Mouse (Mus musculus): ENCODE data around the gene Ciart. TPM values are rescaled to one million over a fixed set of nuclear protein-coding genes. Genes with fewer than 3 reads are reported as not detected.
A peak's percentile ranks its signal among the peaks of the same experiment; 100 is the strongest.
"Not testable (repeated sequence)": the region's sequence is repeated elsewhere in the genome, so short reads cannot be mapped to it uniquely, and the experiment has no call there.

The Ciart gene
- polyA plus RNA-seq, 1 experiment, result 7.6 TPM

GRCm38 (mm10) chr3:95903753-95904502 lies 21.9 kb upstream of the Ciart start:
- H3K4me3 ChIP-seq (ENCODE audit: low read depth, low read length), result peak overlapping the region; percentile 6; the same call in 1 of the 2 replicates
- H3K27ac ChIP-seq (ENCODE audit: insufficient read depth, low read length), result no peak overlapping the region
- no peaks in the 10 kb centered on the region for H3K36me3 ChIP-seq (ENCODE audit: control insufficient read depth, insufficient read depth, low read length, poor library complexity, severe bottlenecking)
- H3K9ac ChIP-seq (ENCODE audit: low read depth, poor library complexity, severe bottlenecking), result peak overlapping the region; percentile 11; the same call in 1 of the 2 replicates
- H3K27me3 ChIP-seq (ENCODE audit: control insufficient read depth, insufficient read depth, low read length, poor library complexity, severe bottlenecking), result 0 out of 2 replicates have a peak, but pooled peaks cover 6% of the 10 kb centered on the region
- H3K4me1 ChIP-seq (ENCODE audit: control insufficient read depth, insufficient read depth, low read length), result peaks cover 4% of the 10 kb centered on the region
- H3K9me3 ChIP-seq (replicated peaks; ENCODE audit: control insufficient read depth, insufficient read depth, low read length, poor library complexity, severe bottlenecking), result no peaks in the 10 kb centered on the region
- no peak for TF ChIP-seq POLR2A (IDR thresholded peaks at IDR 0.05; ENCODE audit: insufficient read depth, low read length)
- TF ChIP-seq EP300 (IDR thresholded peaks at IDR 0.05; ENCODE audit: insufficient read depth, low read depth, low read length), result no peak
- TF ChIP-seq CTCF (IDR thresholded peaks at IDR 0.05; ENCODE audit: low read depth, low read length), result no peak

- Histone ChIP-seq H3K4me1 (ENCODE audit: control insufficient read depth, insufficient read depth, low read length) (peaks cover 4% of the 10 kb centered on the region), H3K9ac (ENCODE audit: low read depth, poor library complexity, severe bottlenecking) (no peak overlapping the region), H3K4me3 (ENCODE audit: low read depth, low read length) (no peak overlapping the region), H3K27ac (ENCODE audit: insufficient read depth, low read length) (no peak overlapping the region), H3K27me3 (ENCODE audit: control insufficient read depth, insufficient read depth, low read length, poor library complexity, severe bottlenecking) (0 out of 2 replicates have a peak, but pooled peaks cover 6% of the 10 kb centered on the region), H3K9me3 (replicated peaks; ENCODE audit: control insufficient read depth, insufficient read depth, low read length, poor library complexity, severe bottlenecking) (no peaks in the 10 kb centered on the region), H3K36me3 (ENCODE audit: control insufficient read depth, insufficient read depth, low read length, poor library complexity, severe bottlenecking) (no peaks in the 10 kb centered on the region)
- no peak for TF ChIP-seq EP300 (IDR thresholded peaks at IDR 0.05; ENCODE audit: insufficient read depth, low read depth, low read length)
Measured at GRCm38 (mm10) chr3:95902643-95903042, 20.6 kb upstream of the Ciart start.

GRCm38 (mm10) chr3:95902373-95902625 lies 20.2 kb upstream of the Ciart start:
- Histone ChIP-seq H3K4me3 (ENCODE audit: low read depth, low read length) (no peak overlapping the region), H3K4me1 (ENCODE audit: control insufficient read depth, insufficient read depth, low read length) (peaks cover 4% of the 10 kb centered on the region), H3K36me3 (ENCODE audit: control insufficient read depth, insufficient read depth, low read length, poor library complexity, severe bottlenecking) (no peaks in the 10 kb centered on the region; the same call in 1 of the 2 replicates), H3K9me3 (replicated peaks; ENCODE audit: control insufficient read depth, insufficient read depth, low read length, poor library complexity, severe bottlenecking) (no peaks in the 10 kb centered on the region), H3K9ac (ENCODE audit: low read depth, poor library complexity, severe bottlenecking) (no peak overlapping the region), H3K27me3 (ENCODE audit: control insufficient read depth, insufficient read depth, low read length, poor library complexity, severe bottlenecking) (0 out of 2 replicates have a peak, but pooled peaks cover 6% of the 10 kb centered on the region), H3K27ac (ENCODE audit: insufficient read depth, low read length) (no peak overlapping the region)
- TF ChIP-seq EP300 (IDR thresholded peaks at IDR 0.05; ENCODE audit: insufficient read depth, low read depth, low read length) (no peak), POLR2A (IDR thresholded peaks at IDR 0.05; ENCODE audit: insufficient read depth, low read length) (no peak), CTCF (IDR thresholded peaks at IDR 0.05; ENCODE audit: low read depth, low read length) (no peak)

- H3K27me3 ChIP-seq (ENCODE audit: control insufficient read depth, insufficient read depth, low read length, poor library complexity, severe bottlenecking), result 0 out of 2 replicates have a peak, but pooled peaks cover 6% of the 10 kb centered on the region
- no peaks in the 10 kb centered on the region for H3K9me3 ChIP-seq (replicated peaks; ENCODE audit: control insufficient read depth, insufficient read depth, low read length, poor library complexity, severe bottlenecking)
- H3K36me3 ChIP-seq (ENCODE audit: control insufficient read depth, insufficient read depth, low read length, poor library complexity, severe bottlenecking), result no peaks in the 10 kb centered on the region; the same call in 1 of the 2 replicates
- peaks cover 4% of the 10 kb centered on the region for H3K4me1 ChIP-seq (ENCODE audit: control insufficient read depth, insufficient read depth, low read length)
- no peak overlapping the region for H3K9ac ChIP-seq (ENCODE audit: low read depth, poor library complexity, severe bottlenecking)
- H3K4me3 ChIP-seq (ENCODE audit: low read depth, low read length), result no peak overlapping the region
- no peak overlapping the region for H3K27ac ChIP-seq (ENCODE audit: insufficient read depth, low read length)
- TF ChIP-seq POLR2A (IDR thresholded peaks at IDR 0.05; ENCODE audit: insufficient read depth, low read length), result no peak
- TF ChIP-seq CTCF (IDR thresholded peaks at IDR 0.05; ENCODE audit: low read depth, low read length), result no peak
- TF ChIP-seq EP300 (IDR thresholded peaks at IDR 0.05; ENCODE audit: insufficient read depth, low read depth, low read length), result no peak
Measured at GRCm38 (mm10) chr3:95901616-95902372, 19.7 kb upstream of the Ciart start.

GRCm38 (mm10) chr3:95899800-95900524 lies 17.9 kb upstream of the Ciart start:
- TF ChIP-seq POLR2A (IDR thresholded peaks at IDR 0.05; ENCODE audit: insufficient read depth, low read length) (no peak), EP300 (IDR thresholded peaks at IDR 0.05; ENCODE audit: insufficient read depth, low read depth, low read length) (no peak), CTCF (IDR thresholded peaks at IDR 0.05; ENCODE audit: low read depth, low read length) (no peak)
- no peaks in the 10 kb centered on the region for H3K9me3 ChIP-seq (replicated peaks; ENCODE audit: control insufficient read depth, insufficient read depth, low read length, poor library complexity, severe bottlenecking)
- H3K4me1 ChIP-seq (ENCODE audit: control insufficient read depth, insufficient read depth, low read length), result peaks cover 8% of the 10 kb centered on the region
- H3K27me3 ChIP-seq (ENCODE audit: control insufficient read depth, insufficient read depth, low read length, poor library complexity, severe bottlenecking), result 0 out of 2 replicates have a peak, but pooled peaks cover 6% of the 10 kb centered on the region
- H3K9ac ChIP-seq (ENCODE audit: low read depth, poor library complexity, severe bottlenecking), result no peak overlapping the region
- no peaks in the 10 kb centered on the region; the same call in 1 of the 2 replicates for H3K36me3 ChIP-seq (ENCODE audit: control insufficient read depth, insufficient read depth, low read length, poor library complexity, severe bottlenecking)
- no peak overlapping the region for H3K27ac ChIP-seq (ENCODE audit: insufficient read depth, low read length)
- no peak overlapping the region for H3K4me3 ChIP-seq (ENCODE audit: low read depth, low read length)

DNA sequence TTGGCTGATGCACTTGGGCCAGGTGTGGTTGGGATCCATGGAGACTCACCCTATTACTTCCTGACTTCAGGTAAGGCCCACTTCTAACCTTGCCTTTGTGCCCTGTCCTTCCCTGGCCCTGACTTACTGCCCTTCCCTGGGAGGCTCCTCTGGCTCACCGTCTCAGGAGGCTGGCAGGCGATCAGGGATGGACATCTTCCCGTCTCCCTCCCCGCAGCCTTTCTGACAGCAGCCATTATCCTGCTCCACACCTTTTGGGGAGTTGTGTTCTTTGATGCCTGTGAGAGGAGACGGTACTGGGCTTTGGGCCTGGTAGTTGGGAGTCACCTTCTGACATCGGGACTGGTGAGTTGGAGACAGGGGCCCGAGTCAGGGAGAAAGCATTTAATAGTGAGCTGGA lies 13.4 kb upstream of the Ciart start:
- H3K36me3 ChIP-seq (ENCODE audit: control insufficient read depth, insufficient read depth, low read length, poor library complexity, severe bottlenecking); H3K4me3 ChIP-seq (ENCODE audit: low read depth, low read length); H3K9ac ChIP-seq (ENCODE audit: low read depth, poor library complexity, severe bottlenecking): not testable (repeated sequence)

More for the DNA sequence above, 13.4 kb upstream of the Ciart start:
- not testable (repeated sequence) for H3K27me3 ChIP-seq (ENCODE audit: control insufficient read depth, insufficient read depth, low read length, poor library complexity, severe bottlenecking); H3K9me3 ChIP-seq (replicated peaks; ENCODE audit: control insufficient read depth, insufficient read depth, low read length, poor library complexity, severe bottlenecking); H3K4me1 ChIP-seq (ENCODE audit: control insufficient read depth, insufficient read depth, low read length); H3K27ac ChIP-seq (ENCODE audit: insufficient read depth, low read length)

Measured in ES-Bruce4 (cell line).